Mouse (Mus musculus): Measurements from ENCODE around the gene Tph2.

GRCm38 (mm10) chr10:115147308-115147707, 37.5 kb downstream of the Tph2 start:
- TF ChIP-seq POLR2A (IDR thresholded peaks at IDR 0.05; ENCODE audit: insufficient read depth, low read depth, low read length) (no peak), CTCF (IDR thresholded peaks at IDR 0.05) (peak; percentile 45)

Data from heart, adult 2 months (tissue).